Mouse (Mus musculus): Measurements from ENCODE around the gene Krtap1-5. TPM values are rescaled to one million over a fixed set of nuclear protein-coding genes. Genes with fewer than 3 reads are reported as not detected.

Krtap1-5 gene
- polyA plus RNA-seq, 1 experiment, result not detected

- Histone ChIP-seq H3K4me1 (ENCODE audit: control insufficient read depth, insufficient read depth, low read length) (no peaks in the 10 kb centered on the region; the same call in 1 of the 2 replicates), H3K27ac (ENCODE audit: insufficient read depth, low read length) (no peak overlapping the region), H3K4me3 (ENCODE audit: insufficient read depth, low read length) (no peak overlapping the region)
- TF ChIP-seq POLR2A (IDR thresholded peaks at IDR 0.05; ENCODE audit: extremely low read depth, insufficient read depth, low read length) (no peak), CTCF (IDR thresholded peaks at IDR 0.05; ENCODE audit: extremely low read depth, insufficient read depth, low read length) (no peak)
Measured at GRCm38 (mm10) chr11:99556195-99556594, 24.6 kb downstream of the Krtap1-5 start.

GRCm38 (mm10) chr11:99550765-99551164 lies 30.1 kb downstream of the Krtap1-5 start, which contains the start of gene Krtap3-3:
Krtap3-3 (minus strand) TSS chr11:99550865.
- Histone ChIP-seq H3K27ac (ENCODE audit: insufficient read depth, low read length) (no peak within 1 kb of the TSS), H3K4me1 (ENCODE audit: control insufficient read depth, insufficient read depth, low read length) (no peaks in the 10 kb centered on the region), H3K4me3 (ENCODE audit: insufficient read depth, low read length) (no peak within 1 kb of the TSS)
- TF ChIP-seq CTCF (IDR thresholded peaks at IDR 0.05; ENCODE audit: extremely low read depth, insufficient read depth, low read length) (no peak), POLR2A (IDR thresholded peaks at IDR 0.05; ENCODE audit: extremely low read depth, insufficient read depth, low read length) (no peak)

- Histone ChIP-seq H3K27ac (ENCODE audit: insufficient read depth, low read length) (no peak overlapping the region), H3K4me3 (ENCODE audit: insufficient read depth, low read length) (no peak overlapping the region)
Measured at GRCm38 (mm10) chr11:99547892-99548291, 32.9 kb downstream of the Krtap1-5 start.

GRCm38 (mm10) chr11:99539721-99540120 lies 41.1 kb downstream of the Krtap1-5 start:
- H3K4me1 ChIP-seq (ENCODE audit: control insufficient read depth, insufficient read depth, low read length), result no peaks in the 10 kb centered on the region
- H3K4me3 ChIP-seq (ENCODE audit: insufficient read depth, low read length), result no peak overlapping the region
- TF ChIP-seq POLR2A (IDR thresholded peaks at IDR 0.05; ENCODE audit: extremely low read depth, insufficient read depth, low read length) (no peak), CTCF (IDR thresholded peaks at IDR 0.05; ENCODE audit: extremely low read depth, insufficient read depth, low read length) (no peak)
- no peak overlapping the region for H3K27ac ChIP-seq (ENCODE audit: insufficient read depth, low read length)

More at GRCm38 (mm10) chr11:99547892-99548291, 32.9 kb downstream of the Krtap1-5 start:
- no peak for TF ChIP-seq CTCF (IDR thresholded peaks at IDR 0.05; ENCODE audit: extremely low read depth, insufficient read depth, low read length)
- no peak for TF ChIP-seq POLR2A (IDR thresholded peaks at IDR 0.05; ENCODE audit: extremely low read depth, insufficient read depth, low read length)
- no peaks in the 10 kb centered on the region for H3K4me1 ChIP-seq (ENCODE audit: control insufficient read depth, insufficient read depth, low read length)

Other genes with a start within 250 kb of the Krtap1-5 start
- 0.04 TPM in 1 of 2 replicates, not detected in the other for gene Krt26, start 243.1 kb downstream of the Krtap1-5 start, polyA plus RNA-seq (2012; rRNA removed)
- gene Krt27, start 229.9 kb downstream of the Krtap1-5 start, polyA plus RNA-seq (2012; rRNA removed), result not detected in 2 replicates
- gene Krt28, start 206.1 kb downstream of the Krtap1-5 start, polyA plus RNA-seq (2012; rRNA removed), result 0.15 and 0.25 TPM in 2 replicates
- 10.5 and 12.9 TPM in 2 replicates for gene Krt10, start 191.7 kb downstream of the Krtap1-5 start, polyA plus RNA-seq (2012; rRNA removed)
- gene Krt12, start 158.8 kb downstream of the Krtap1-5 start, polyA plus RNA-seq (2012; rRNA removed), result 16.4 and 16.9 TPM in 2 replicates
- 0.06 and 0.13 TPM in 2 replicates for gene Krt20, start 142.9 kb downstream of the Krtap1-5 start, polyA plus RNA-seq (2012; rRNA removed)
- gene Krt23, start 87.9 kb downstream of the Krtap1-5 start, polyA plus RNA-seq (2012; rRNA removed), result not detected in 2 replicates
- gene Krt39, start 59.7 kb downstream of the Krtap1-5 start, polyA plus RNA-seq (2012; rRNA removed), result not detected in 2 replicates
- not detected in 2 replicates for gene Krt40, start 37.9 kb downstream of the Krtap1-5 start, polyA plus RNA-seq (2012; rRNA removed)
- gene Krtap3-3, start 30.2 kb downstream of the Krtap1-5 start, polyA plus RNA-seq (2012; rRNA removed), result not detected in 2 replicates
- gene Krtap3-2, start 24.2 kb downstream of the Krtap1-5 start, polyA plus RNA-seq (2012; rRNA removed), result not detected in 2 replicates
- not detected in 2 replicates for gene Gm11939, start 21.6 kb downstream of the Krtap1-5 start, polyA plus RNA-seq (2012; rRNA removed)
- not detected in 2 replicates for gene Krtap3-1, start 14.4 kb downstream of the Krtap1-5 start, polyA plus RNA-seq (2012; rRNA removed)
- not detected in 2 replicates for gene Krtap1-4, start 2.6 kb upstream of the Krtap1-5 start, polyA plus RNA-seq (2012; rRNA removed)
- gene Krtap1-3, start 10.3 kb upstream of the Krtap1-5 start, polyA plus RNA-seq (2012; rRNA removed), result not detected in 2 replicates
- gene Krtap9-3, start 17.1 kb upstream of the Krtap1-5 start, polyA plus RNA-seq (2012; rRNA removed), result not detected in 2 replicates
- not detected in 2 replicates for gene Gm11938, start 22.3 kb upstream of the Krtap1-5 start, polyA plus RNA-seq (2012; rRNA removed)
- gene Gm11937, start 29.2 kb upstream of the Krtap1-5 start, polyA plus RNA-seq (2012; rRNA removed), result not detected in 2 replicates
- not detected in 2 replicates for gene Krtap2-4, start 33.8 kb upstream of the Krtap1-5 start, polyA plus RNA-seq (2012; rRNA removed)
- gene Gm11562, start 39.4 kb upstream of the Krtap1-5 start, polyA plus RNA-seq (2012; rRNA removed), result not detected in 2 replicates
- not detected in 2 replicates for gene Krtap4-1, start 47.2 kb upstream of the Krtap1-5 start, polyA plus RNA-seq (2012; rRNA removed)
- gene Krtap4-2, start 54.1 kb upstream of the Krtap1-5 start, polyA plus RNA-seq (2012; rRNA removed), result not detected in 2 replicates
- gene Krtap4-7, start 63.1 kb upstream of the Krtap1-5 start, polyA plus RNA-seq (2012; rRNA removed), result not detected in 2 replicates
- not detected in 2 replicates for gene Gm11555, start 69.2 kb upstream of the Krtap1-5 start, polyA plus RNA-seq (2012; rRNA removed)
- not detected in 2 replicates for gene Gm11563, start 77.9 kb upstream of the Krtap1-5 start, polyA plus RNA-seq (2012; rRNA removed)
- not detected in 2 replicates for gene Krtap4-6, start 84.9 kb upstream of the Krtap1-5 start, polyA plus RNA-seq (2012; rRNA removed)
- gene Gm14190, start 109.7 kb upstream of the Krtap1-5 start, polyA plus RNA-seq (2012; rRNA removed), result not detected in 2 replicates
- gene Gm14180, start 153.3 kb upstream of the Krtap1-5 start, polyA plus RNA-seq (2012; rRNA removed), result not detected in 2 replicates
- gene Gm11595, start 191.9 kb upstream of the Krtap1-5 start, polyA plus RNA-seq (2012; rRNA removed), result not detected in 2 replicates
- not detected in 2 replicates for gene Krtap4-8, start 199.7 kb upstream of the Krtap1-5 start, polyA plus RNA-seq (2012; rRNA removed)
- not detected in 2 replicates for gene Krtap4-9, start 204.2 kb upstream of the Krtap1-5 start, polyA plus RNA-seq (2012; rRNA removed)
- gene Gm11596, start 212.5 kb upstream of the Krtap1-5 start, polyA plus RNA-seq (2012; rRNA removed), result not detected in 2 replicates
- not detected in 2 replicates for gene Gm11569, start 217.9 kb upstream of the Krtap1-5 start, polyA plus RNA-seq (2012; rRNA removed)
- gene Gm11554, start 223.4 kb upstream of the Krtap1-5 start, polyA plus RNA-seq (2012; rRNA removed), result not detected in 2 replicates
- gene Krtap4-13, start 228.9 kb upstream of the Krtap1-5 start, polyA plus RNA-seq (2012; rRNA removed), result not detected in 2 replicates
- gene Gm11564, start 234.7 kb upstream of the Krtap1-5 start, polyA plus RNA-seq (2012; rRNA removed), result not detected in 2 replicates

Data from cortical plate, adult 2 months (tissue).